Mouse (Mus musculus): ENCODE results near the gene Bbs9. TPM values are rescaled to one million over a fixed set of nuclear protein-coding genes. Genes with fewer than 3 reads are reported as not detected.

Bbs9 gene
- total RNA-seq (2014; rRNA removed), result 33.8 and 35.4 TPM in 2 replicates
- 13.8 and 17.8 TPM in 2 replicates for polyA plus RNA-seq (2015; fragmentation: Nextera tagmentation; extraction: Ambion mirVana)

GRCm38 (mm10) chr9:22475424-22475868 is at the start of gene Bbs9:
Gene Bbs9, plus strand, starts transcription at chr9:22475715.
- H3K27ac ChIP-seq (ENCODE audit: low read depth, low read length), result peak within 1 kb of the TSS; percentile 73
- H3K36me3 ChIP-seq (ENCODE audit: insufficient read depth), result no peaks in the 10 kb centered on the region
- H3K4me2 ChIP-seq (ENCODE audit: low read depth), result peak within 1 kb of the TSS; percentile 87
- peak; percentile 99 for ATAC-seq
- peak; percentile 96 for DNase-seq
- H3K4me3 ChIP-seq (ENCODE audit: low read depth, low read length), result peak within 1 kb of the TSS; percentile 61
- TF ChIP-seq CTCF (IDR thresholded peaks at IDR 0.05; ENCODE audit: low read depth), result no peak
- no peaks in the 10 kb centered on the region for H3K27me3 ChIP-seq (ENCODE audit: insufficient read depth, low read length)
- no peaks in the 10 kb centered on the region for H3K4me1 ChIP-seq (ENCODE audit: insufficient read depth)
- H3K9ac ChIP-seq, result peak within 1 kb of the TSS; percentile 44
- under 1% methylated on average over 25 of the region's 25 CpGs for WGBS
- H3K9me3 ChIP-seq (ENCODE audit: low read length), result no peaks in the 10 kb centered on the region

DNA sequence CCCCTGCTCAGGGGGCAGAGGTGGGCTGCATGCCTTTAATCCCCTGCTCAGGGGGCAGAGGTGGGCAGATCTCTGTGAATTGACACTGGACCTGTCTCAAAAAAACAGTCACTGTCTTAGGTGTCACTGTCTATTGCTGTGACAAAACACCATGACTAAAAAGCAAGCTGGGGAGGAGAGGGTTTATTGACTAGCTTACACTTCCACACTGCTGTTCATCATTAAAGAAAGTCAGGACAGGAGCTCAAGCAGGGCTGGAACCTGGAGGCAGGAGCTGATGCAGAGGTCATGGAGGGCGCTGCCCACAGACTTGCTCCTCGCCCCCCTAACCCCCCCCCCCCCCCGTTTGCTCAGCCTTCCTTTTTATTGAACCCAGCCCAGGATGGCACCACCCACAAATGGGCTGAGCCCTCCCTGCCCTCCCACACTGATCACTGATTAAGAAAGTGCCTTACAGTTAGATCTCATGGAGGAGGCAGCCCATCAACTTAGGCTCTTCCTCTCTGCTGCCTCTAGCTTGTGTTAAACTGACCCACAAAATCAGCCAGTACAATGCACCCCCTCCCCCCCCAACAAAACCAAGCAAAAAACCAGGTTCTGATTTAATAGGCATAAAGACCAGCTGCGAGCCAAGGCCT is 47.4 kb upstream of the Bbs9 start:
- Histone ChIP-seq H3K4me1 (ENCODE audit: insufficient read depth) (0 out of 2 replicates have a peak, but pooled peaks cover 3% of the 10 kb centered on the region), H3K36me3 (ENCODE audit: insufficient read depth) (peaks cover 12% of the 10 kb centered on the region), H3K27ac (ENCODE audit: low read depth, low read length) (no peak overlapping the region), H3K4me2 (ENCODE audit: low read depth) (no peak overlapping the region), H3K27me3 (ENCODE audit: insufficient read depth, low read length) (no peaks in the 10 kb centered on the region), H3K4me3 (ENCODE audit: low read depth, low read length) (no peak overlapping the region), H3K9me3 (ENCODE audit: low read length) (no peaks in the 10 kb centered on the region), H3K9ac (no peak overlapping the region)
- DNase-seq, result no peak
- ATAC-seq, result no peak
- WGBS, result 41% methylated on average over 4 of the region's 4 CpGs
- TF ChIP-seq CTCF (IDR thresholded peaks at IDR 0.05; ENCODE audit: low read depth), result no peak

DNA sequence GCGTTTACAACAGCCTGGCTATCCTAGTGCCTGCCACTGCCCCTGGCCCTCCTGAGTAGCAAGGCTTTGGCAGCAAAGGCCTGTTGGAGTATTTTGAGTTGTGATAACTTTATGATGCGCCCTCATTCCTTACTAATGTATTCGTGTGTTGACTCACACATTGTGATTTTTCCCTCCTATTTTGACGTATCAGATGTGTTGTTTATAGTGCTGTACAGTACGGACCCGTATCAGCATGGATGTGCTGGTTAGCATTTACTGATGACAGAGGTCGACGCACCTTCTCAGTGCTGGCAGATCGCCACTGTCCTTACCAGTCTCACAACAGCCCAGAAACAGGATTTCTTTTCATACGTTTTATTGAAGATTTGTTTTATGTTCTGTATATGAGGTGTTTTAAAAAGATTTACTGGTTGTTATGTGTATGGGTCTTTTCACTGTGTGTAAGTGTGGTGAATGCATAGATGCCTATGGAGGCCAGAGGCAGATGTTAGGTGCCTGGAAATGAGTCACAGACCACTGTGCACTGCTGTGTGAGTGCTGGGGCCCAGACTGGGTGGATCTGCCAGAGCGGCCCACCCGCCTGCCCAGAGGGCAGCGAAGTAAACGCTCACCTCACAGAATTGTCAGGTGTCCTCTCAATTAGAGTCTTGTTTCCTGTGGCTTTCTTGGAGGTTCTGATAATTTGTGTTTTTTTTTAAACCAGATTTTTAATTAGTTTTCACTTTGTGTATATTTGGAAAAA is 46.7 kb upstream of the Bbs9 start:
- ATAC-seq (no peak), DNase-seq (no peak)
- Histone ChIP-seq H3K9ac (no peak overlapping the region), H3K4me1 (ENCODE audit: insufficient read depth) (0 out of 2 replicates have a peak, but pooled peaks cover 3% of the 10 kb centered on the region), H3K4me2 (ENCODE audit: low read depth) (no peak overlapping the region), H3K27ac (ENCODE audit: low read depth, low read length) (no peak overlapping the region), H3K36me3 (ENCODE audit: insufficient read depth) (peaks cover 13% of the 10 kb centered on the region), H3K9me3 (ENCODE audit: low read length) (no peaks in the 10 kb centered on the region), H3K4me3 (ENCODE audit: low read depth, low read length) (no peak overlapping the region), H3K27me3 (ENCODE audit: insufficient read depth, low read length) (no peaks in the 10 kb centered on the region)
- 70% methylated on average over 14 of the region's 14 CpGs for whole genome bisulfite sequencing
- TF ChIP-seq CTCF (IDR thresholded peaks at IDR 0.05; ENCODE audit: low read depth), result no peak

DNA sequence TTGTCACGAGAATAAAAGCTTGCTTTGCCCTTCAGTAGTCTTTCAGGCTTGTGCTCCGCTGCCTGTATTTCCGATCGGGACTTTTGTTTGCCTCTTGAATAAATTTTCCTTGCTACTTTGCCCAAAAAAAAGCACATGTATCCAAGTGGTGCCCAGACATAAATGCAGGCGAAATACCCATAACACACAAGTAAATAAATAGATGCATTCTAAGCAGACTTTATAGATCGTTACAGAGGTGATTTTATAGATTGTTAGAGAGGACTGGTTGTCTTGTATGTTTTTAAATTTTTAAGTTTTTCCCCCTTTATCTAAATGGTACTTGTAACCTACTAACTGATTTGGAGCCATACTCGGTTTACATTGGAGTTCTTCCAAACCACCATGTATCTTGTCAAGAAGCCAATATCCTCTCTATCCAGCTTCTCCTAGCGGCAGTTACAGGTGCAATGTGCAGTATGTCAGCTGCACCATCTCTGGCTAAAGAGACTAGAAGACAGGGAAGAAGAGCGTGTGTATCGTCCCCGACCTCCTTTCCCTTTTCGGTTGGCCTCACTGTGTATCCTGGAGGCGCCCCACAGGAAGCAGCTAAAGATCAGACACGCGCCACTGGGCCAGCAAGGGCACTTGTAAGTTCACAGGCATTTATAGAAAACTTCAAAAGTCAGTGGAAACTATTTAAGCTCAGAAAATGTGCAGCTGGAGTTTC is 45.8 kb upstream of the Bbs9 start:
- Histone ChIP-seq H3K27ac (ENCODE audit: low read depth, low read length) (no peak overlapping the region), H3K4me3 (ENCODE audit: low read depth, low read length) (no peak overlapping the region), H3K4me2 (ENCODE audit: low read depth) (0 out of 2 replicates have a peak overlapping the region, but pooled peaks have one; percentile 15), H3K27me3 (ENCODE audit: insufficient read depth, low read length) (no peaks in the 10 kb centered on the region), H3K4me1 (ENCODE audit: insufficient read depth) (0 out of 2 replicates have a peak, but pooled peaks cover 3% of the 10 kb centered on the region), H3K9me3 (ENCODE audit: low read length) (no peaks in the 10 kb centered on the region), H3K9ac (no peak overlapping the region), H3K36me3 (ENCODE audit: insufficient read depth) (peaks cover 12% of the 10 kb centered on the region)
- 18% methylated on average over 15 of the region's 15 CpGs for WGBS
- TF ChIP-seq CTCF (IDR thresholded peaks at IDR 0.05; ENCODE audit: low read depth), result peak; percentile 25; the same call in 1 of the 2 replicates
- ATAC-seq, result no peak
- DNase-seq, result peak; percentile 17

DNA sequence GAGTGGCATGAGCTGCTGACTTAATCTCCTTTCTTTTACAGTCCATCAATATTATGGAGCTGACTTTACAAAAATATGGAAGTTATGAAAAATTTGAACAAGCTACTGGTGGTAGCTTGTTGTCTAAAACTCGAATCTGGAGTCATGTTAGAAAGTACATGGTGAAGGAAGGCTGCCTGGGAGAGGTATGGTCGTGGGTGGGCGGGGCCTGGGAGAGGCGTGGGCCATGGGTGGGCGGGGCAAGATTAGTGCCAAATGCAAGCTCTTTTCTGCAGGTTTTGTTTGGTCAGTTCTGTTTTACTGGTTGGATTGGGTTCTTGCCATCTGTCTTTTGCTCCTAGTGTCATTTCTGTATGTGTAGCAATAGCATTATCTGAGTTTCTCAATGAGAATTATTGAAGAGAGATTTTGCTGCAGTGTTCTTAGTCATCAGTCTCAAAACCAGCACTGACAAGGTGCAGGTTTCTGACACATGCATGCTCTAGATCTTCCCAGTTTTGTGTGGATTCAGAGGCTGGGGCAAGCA is 45.1 kb upstream of the Bbs9 start:
- 0 out of 2 replicates have a peak, but pooled peaks cover 3% of the 10 kb centered on the region for H3K4me1 ChIP-seq (ENCODE audit: insufficient read depth)
- H3K27me3 ChIP-seq (ENCODE audit: insufficient read depth, low read length), result no peaks in the 10 kb centered on the region
- H3K9ac ChIP-seq, result no peak overlapping the region
- H3K4me3 ChIP-seq (ENCODE audit: low read depth, low read length), result no peak overlapping the region
- H3K36me3 ChIP-seq (ENCODE audit: insufficient read depth), result peaks cover 10% of the 10 kb centered on the region; the same call in 1 of the 2 replicates
- no peak overlapping the region for H3K27ac ChIP-seq (ENCODE audit: low read depth, low read length)
- ATAC-seq, result no peak
- TF ChIP-seq CTCF (IDR thresholded peaks at IDR 0.05; ENCODE audit: low read depth), result no peak
- no peaks in the 10 kb centered on the region for H3K9me3 ChIP-seq (ENCODE audit: low read length)
- 36% methylated on average over 5 of the region's 5 CpGs for WGBS
- no peak overlapping the region for H3K4me2 ChIP-seq (ENCODE audit: low read depth)
- no peak for DNase-seq

DNA sequence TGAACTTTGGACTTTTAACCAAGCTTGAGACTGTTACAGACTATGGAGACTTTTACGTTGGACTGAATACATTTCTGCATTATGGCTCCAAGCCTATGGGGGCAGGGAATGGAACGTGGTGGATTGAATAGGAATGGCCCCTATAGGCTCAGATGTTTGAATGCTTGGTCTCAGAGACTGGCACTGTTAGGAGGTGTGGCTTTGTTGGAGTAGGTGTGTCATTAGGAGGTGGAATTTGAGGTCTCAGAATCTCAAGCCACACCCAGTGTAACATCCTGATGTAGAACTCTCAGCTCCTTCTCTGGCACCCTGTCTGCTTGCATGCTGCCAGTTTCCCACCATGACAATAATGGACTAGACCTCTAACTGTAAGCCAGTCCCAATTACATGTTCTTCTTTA is 42.3 kb upstream of the Bbs9 start:
- Histone ChIP-seq H3K4me3 (ENCODE audit: low read depth, low read length) (no peak overlapping the region), H3K9me3 (ENCODE audit: low read length) (no peaks in the 10 kb centered on the region), H3K9ac (no peak overlapping the region), H3K36me3 (ENCODE audit: insufficient read depth) (peaks cover 18% of the 10 kb centered on the region), H3K4me1 (ENCODE audit: insufficient read depth) (0 out of 2 replicates have a peak, but pooled peaks cover 3% of the 10 kb centered on the region), H3K27ac (ENCODE audit: low read depth, low read length) (no peak overlapping the region), H3K27me3 (ENCODE audit: insufficient read depth, low read length) (no peaks in the 10 kb centered on the region), H3K4me2 (ENCODE audit: low read depth) (no peak overlapping the region)
- 75% methylated on average over 2 of the region's 2 CpGs for WGBS
- DNase-seq (no peak), ATAC-seq (no peak)
- TF ChIP-seq CTCF (IDR thresholded peaks at IDR 0.05; ENCODE audit: low read depth), result no peak

All from forebrain, postnatal 0 days (tissue).